31 mouse cellular contexts compared by ENCODE assay signal in the genomic region with DNA sequence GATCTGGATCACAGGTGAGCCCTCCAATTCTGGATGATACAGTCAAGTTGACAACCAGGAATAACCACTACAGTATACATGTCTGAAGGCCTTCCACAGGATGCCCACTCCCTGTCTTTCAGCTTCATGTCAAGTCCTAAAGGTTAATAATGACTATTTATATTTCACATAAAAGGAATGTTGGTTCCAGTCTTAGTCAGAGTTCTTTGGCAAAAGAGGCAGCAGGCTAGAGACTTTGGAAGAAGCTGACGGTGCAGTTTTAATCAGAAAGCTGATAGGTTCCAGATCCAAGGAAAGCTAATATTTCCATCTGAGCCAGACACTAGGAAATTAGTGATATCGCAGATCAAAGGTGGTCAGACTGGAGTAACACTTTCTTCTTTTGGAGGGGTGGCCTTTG.
"Had no signal": no experiment of that assay in that cellular context is flagged by ENCODE, and none has a peak within 500 bp of the region (broad histone marks: within the 10 kb centered on the region; RNA-seq: fewer than 3 reads in every experiment).

No protein-coding gene starts in this region.

- H3K27ac ChIP-seq: limb, embryonic 10.5 days; limb, embryonic 12.5 days; limb, embryonic 13.5 days; limb, embryonic 15.5 days; liver, embryonic 12.5 days; liver, embryonic 13.5 days; liver, embryonic 14.5 days; liver, embryonic 15.5 days; lung, embryonic 15.5 days; macrophage; midbrain, embryonic 10.5 days; midbrain, embryonic 12.5 days; midbrain, embryonic 13.5 days; midbrain, embryonic 15.5 days had no signal

- H3K4me3 ChIP-seq: limb, embryonic 10.5 days; limb, embryonic 12.5 days; limb, embryonic 13.5 days; limb, embryonic 15.5 days; liver, embryonic 12.5 days; liver, embryonic 13.5 days; liver, embryonic 15.5 days; lung, embryonic 15.5 days; megakaryocyte, embryonic 14.5 days; midbrain, embryonic 10.5 days; midbrain, embryonic 12.5 days; midbrain, embryonic 13.5 days; midbrain, embryonic 15.5 days; myocyte had no signal

- H3K4me1 ChIP-seq: limb, embryonic 15.5 days; liver, embryonic 12.5 days; liver, embryonic 13.5 days; liver, embryonic 15.5 days; lung, embryonic 15.5 days; midbrain, embryonic 10.5 days; midbrain, embryonic 12.5 days; midbrain, embryonic 13.5 days; midbrain, embryonic 15.5 days had no signal

- H3K9me3 ChIP-seq: limb, embryonic 10.5 days; limb, embryonic 12.5 days; limb, embryonic 13.5 days; limb, embryonic 15.5 days; liver, embryonic 12.5 days; liver, embryonic 13.5 days; liver, embryonic 15.5 days; lung, embryonic 15.5 days; megakaryocyte, embryonic 14.5 days; midbrain, embryonic 10.5 days; midbrain, embryonic 12.5 days; midbrain, embryonic 13.5 days; midbrain, embryonic 15.5 days had no signal

- H3K36me3 ChIP-seq: limb, embryonic 10.5 days; limb, embryonic 12.5 days; limb, embryonic 13.5 days; limb, embryonic 15.5 days; liver, embryonic 12.5 days; liver, embryonic 13.5 days; liver, embryonic 15.5 days; lung, embryonic 15.5 days; midbrain, embryonic 10.5 days; midbrain, embryonic 12.5 days; midbrain, embryonic 13.5 days; midbrain, embryonic 15.5 days had no signal

- DNase-seq: left cerebral cortex, postnatal 4 days; liver; liver, embryonic 13.5 days; liver, postnatal 0 days; lung, adult 18-20 months; lung, adult 2 months; lung, embryonic 14.5 days; lung, postnatal 10 days; lung, postnatal 14 days; lung, postnatal 36 days; lung, postnatal 4 days; midbrain, embryonic 14.5 days had no signal

- H3K9ac ChIP-seq: limb, embryonic 12.5 days; limb, embryonic 13.5 days; limb, embryonic 15.5 days; liver, embryonic 12.5 days; liver, embryonic 13.5 days; liver, embryonic 14.5 days; liver, embryonic 15.5 days; liver, postnatal 0 days; lung, embryonic 14.5 days; lung, embryonic 15.5 days; midbrain, embryonic 12.5 days; midbrain, embryonic 13.5 days; midbrain, embryonic 15.5 days had no signal

- H3K4me2 ChIP-seq: limb, embryonic 12.5 days; limb, embryonic 13.5 days; limb, embryonic 15.5 days; liver, embryonic 11.5 days; liver, embryonic 12.5 days; liver, embryonic 13.5 days; liver, embryonic 15.5 days; lung, embryonic 14.5 days; lung, embryonic 15.5 days; midbrain, embryonic 11.5 days; midbrain, embryonic 12.5 days; midbrain, embryonic 13.5 days; midbrain, embryonic 15.5 days had no signal

- H3K27me3 ChIP-seq: limb, embryonic 13.5 days; limb, embryonic 15.5 days; liver, embryonic 13.5 days; liver, embryonic 15.5 days; lung, embryonic 15.5 days; midbrain, embryonic 12.5 days; midbrain, embryonic 13.5 days; midbrain, embryonic 15.5 days had no signal

- ATAC-seq: liver, embryonic 12.5 days; liver, postnatal 0 days; lung, postnatal 0 days; midbrain, embryonic 13.5 days; midbrain, embryonic 15.5 days; midbrain, embryonic 16.5 days had no signal
